Mouse (Mus musculus) lung, postnatal 25 days (tissue): ENCODE data around the gene Insig1.

Experiments used
- DNase-seq: peaks from one replicate; pipeline ENCODE4 v3.0.0; 2022; ENCODE audit warnings: low spot score

Gene Insig1

GRCm38 (mm10) chr5:28122491-28123454 is 51.6 kb downstream of the Insig1 start:
- DNase-seq = peak; percentile 55

GRCm38 (mm10) chr5:28123455-28123825 is 52.3 kb downstream of the Insig1 start:
- DNase-seq = no peak

- no peak for DNase-seq
Measured at GRCm38 (mm10) chr5:28124321-28125230, 53.4 kb downstream of the Insig1 start.
